Mouse (Mus musculus): Measurements from ENCODE around the gene Ppp2ca.

- no peak for TF ChIP-seq EP300 (IDR thresholded peaks at IDR 0.05)
- no peak for TF ChIP-seq CTCF (IDR thresholded peaks at IDR 0.05)
Measured at GRCm38 (mm10) chr11:52106438-52106837, 8.0 kb downstream of the Ppp2ca start.
